Mouse (Mus musculus): ENCODE results near the gene A430033K04Rik. TPM values are rescaled to one million over a fixed set of nuclear protein-coding genes. Genes with fewer than 3 reads are reported as not detected.

The A430033K04Rik gene
- total RNA-seq (2021): 1 to 10 TPM; 4.1 to 4.3 TPM
- long read RNA-seq, experiment 1, partial matches to known transcripts: 0 of 3 reads
- long read RNA-seq, experiment 1, other reads (novel, unspliced or antisense): 0 of 3 reads
- long read RNA-seq, experiment 2, partial matches to known transcripts: 0 of 2 reads
- long read RNA-seq, experiment 2, other reads (novel, unspliced or antisense): 0 of 2 reads

DNA sequence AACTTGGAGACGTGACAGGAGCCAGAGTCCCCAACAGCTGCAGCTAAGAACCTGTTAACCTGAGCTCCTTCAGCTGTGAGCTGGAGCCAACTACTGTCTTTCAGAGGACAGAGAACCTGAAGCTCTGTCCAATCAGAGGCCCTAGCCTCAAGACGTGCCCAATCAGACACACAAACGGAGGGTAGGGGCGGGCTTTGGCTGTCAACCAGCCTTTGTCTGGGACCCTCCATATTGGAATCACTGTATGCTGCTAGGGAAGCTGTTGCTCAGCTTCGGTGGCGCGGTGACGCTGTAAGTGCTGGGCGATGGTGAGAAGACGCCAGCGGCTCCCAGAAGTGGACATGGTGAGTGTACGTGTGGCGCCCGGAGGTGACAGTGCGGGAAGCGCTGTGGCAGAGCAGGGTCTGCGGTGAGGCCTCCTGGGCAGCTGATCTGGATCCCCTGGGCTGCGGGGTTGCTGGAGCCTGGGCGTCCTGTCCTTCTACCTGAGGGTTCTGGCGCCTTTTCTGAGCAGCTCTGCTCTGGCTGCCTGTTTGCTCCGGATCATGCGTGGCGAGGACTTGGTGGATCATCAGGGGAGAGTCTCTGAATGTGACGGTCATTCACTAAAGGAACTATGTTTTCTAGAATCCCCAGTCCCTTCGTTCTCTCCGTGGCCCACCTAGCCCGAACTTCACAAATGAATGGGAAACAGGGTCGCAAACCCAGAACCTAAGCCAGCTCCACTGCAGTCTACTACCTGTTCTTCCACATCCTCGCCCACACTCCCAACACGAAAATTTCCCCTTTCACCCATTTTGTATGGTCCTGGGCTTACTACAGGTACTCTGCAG is at the start of gene A430033K04Rik:
A430033K04Rik (plus strand) TSS at position 215 of the 833 bp plus-strand sequence.
- intact Hi-C loops (cut with DNase I): no loop called here
- peak; percentile 91 to 95 for DNase-seq

DNA sequence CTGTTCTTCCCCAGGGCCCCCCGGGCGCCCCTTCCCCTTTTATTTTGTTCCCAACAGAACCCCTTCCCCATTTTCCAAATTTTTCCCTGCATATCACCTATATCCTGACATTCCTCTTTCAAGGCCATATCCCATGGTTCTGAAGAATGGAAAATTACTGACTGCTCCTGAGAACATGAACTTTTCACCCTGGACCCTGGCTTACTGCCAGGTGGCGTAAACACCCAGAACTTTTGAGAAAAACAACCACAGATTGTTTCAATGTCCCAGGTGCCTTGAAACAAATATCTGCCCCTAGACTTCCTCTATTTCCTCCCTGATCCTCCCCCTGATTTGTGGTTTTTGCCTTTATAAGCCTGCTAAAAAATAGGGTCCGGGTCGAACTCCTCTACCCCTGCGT is 35.3 kb upstream of the A430033K04Rik start:
- intact Hi-C loops (cut with DNase I): no loop called here
- DNase-seq: no peak

DNA sequence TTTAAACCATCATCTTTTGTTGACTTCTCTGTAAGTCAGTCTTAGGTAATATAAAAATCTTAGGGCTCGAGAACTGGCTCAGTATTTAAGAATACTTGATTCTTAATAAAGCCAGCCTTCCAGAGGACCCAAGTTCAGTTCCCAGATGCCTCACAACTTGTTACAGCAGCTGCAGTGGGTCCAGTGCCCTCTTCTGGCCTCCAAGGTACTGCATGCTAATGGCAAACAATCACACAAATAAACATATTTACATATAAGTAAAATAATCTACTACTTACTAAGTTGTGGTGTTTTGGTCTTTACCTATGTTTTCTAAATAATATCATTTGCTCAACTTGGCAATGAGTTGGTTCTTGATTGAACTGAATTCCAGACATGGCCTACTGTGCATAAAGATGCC is 4.3 kb upstream of the A430033K04Rik start:
- intact Hi-C loops (cut with DNase I): no loop called here
- no peak for DNase-seq

DNA sequence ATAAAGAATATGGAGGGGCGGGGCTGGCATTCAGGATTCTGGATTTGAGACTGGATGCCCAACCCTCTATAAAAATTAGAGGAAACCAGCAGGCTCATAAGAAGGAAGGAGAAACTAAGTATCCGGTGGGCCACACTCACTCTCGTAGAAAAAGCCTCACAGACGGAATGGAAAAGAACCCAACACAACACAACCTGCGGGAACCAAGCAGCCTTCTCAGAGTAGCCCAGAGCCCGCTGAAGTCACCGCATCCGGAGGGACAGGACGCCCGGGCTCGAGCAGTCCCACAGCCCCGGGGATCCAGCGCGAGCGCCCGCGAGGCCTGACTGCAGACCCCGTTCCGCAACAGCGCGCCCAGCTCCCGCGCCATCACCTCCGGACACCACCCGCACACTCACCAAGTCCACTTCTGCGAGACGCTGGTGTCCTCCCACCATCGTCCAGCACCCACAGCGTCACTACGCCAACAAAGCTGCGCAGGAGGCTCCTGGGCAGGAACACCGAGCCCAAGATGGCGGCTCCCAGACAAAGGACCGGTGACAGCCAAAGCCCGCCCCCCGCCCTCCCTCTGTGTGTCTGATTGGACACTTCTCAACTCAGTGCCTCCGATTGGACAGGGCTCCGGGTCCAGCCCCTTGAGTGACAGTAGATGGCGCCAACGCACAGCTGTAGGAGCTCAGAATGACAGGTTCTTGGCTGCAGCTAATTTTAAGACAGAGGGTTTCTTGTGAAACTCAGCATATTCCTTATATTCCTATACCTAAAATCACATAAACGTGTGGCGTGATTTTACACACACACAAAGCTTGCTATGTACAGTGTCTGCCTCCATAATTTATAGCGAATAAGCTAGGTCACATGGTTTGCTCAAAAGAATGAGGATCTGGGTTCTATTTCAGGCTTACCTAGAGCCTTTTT is 3.2 kb upstream of the A430033K04Rik start, which contains the start of gene Zfp68:
Zfp68 (minus strand) TSS at position 551 of the 918 bp plus-strand sequence.
- intact Hi-C loops (cut with DNase I): no loop called here

DNA sequence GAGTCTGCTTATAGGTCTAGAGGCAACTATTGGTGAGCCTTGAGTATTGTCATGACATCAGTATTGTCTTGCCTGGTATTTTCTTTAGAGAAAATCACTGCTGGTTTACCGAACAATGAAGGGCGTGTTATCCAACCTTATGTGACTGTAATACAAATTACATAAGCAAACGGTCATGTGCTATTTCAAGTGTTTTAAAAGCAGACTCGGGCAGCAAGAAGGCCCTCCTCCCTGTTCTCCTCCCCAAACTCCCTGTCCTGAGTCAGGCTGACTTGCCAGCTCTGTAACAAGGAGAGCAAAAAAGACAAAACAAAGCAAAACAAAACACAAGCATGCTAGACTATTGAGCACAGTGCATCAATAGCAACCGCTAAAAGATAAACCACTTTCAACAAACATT is 1.8 kb upstream of the A430033K04Rik start:
- intact Hi-C loops (cut with DNase I): no loop called here
- DNase-seq: no peak

More for the DNA sequence above, 3.2 kb upstream of the A430033K04Rik start, which contains the start of gene Zfp68:
- peak; percentile 90 to 93 for DNase-seq

DNA sequence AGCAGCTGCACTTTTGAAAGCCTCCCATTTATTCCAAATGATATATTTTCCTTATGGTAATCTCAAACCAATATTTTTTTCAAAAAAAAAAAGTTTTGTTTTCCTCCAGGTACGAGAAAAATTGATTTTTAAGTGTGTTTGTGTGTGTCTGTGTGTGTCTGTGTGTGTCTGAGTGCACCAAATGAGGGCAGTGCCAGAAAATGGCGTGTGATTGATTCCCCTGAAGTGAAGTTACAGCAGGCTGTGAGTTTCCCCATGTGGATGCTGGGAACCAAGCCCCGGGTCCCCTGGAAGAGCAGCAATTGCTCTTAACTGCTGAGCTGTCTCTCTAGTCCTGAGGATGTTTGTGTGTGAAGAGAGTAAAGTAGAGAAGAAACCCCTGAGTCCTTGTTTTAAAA is 818 bp downstream of the A430033K04Rik start:
- intact Hi-C loops (cut with DNase I): no loop called here
- DNase-seq: no peak

DNA sequence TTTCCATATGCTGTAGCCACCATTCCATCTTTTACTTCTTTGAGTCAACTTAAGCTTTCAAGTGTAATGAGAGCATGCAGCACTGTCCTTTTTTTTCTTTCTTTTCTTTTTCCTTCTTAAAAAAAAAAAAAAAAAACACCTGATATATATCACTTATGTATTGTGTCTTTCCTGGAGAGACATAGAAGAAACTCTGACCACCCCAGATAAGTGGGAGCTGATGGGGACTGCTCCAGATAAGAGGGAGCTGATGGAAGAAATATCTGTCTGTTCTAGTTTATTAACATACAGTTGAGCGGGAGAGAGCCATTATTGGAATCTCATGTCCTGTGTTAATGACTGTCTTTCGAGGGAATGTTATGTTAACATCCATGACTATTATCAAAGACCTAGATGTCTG is 13.8 kb downstream of the A430033K04Rik start:
- no peak for DNase-seq
- intact Hi-C loops (cut with DNase I): no loop called here

DNA sequence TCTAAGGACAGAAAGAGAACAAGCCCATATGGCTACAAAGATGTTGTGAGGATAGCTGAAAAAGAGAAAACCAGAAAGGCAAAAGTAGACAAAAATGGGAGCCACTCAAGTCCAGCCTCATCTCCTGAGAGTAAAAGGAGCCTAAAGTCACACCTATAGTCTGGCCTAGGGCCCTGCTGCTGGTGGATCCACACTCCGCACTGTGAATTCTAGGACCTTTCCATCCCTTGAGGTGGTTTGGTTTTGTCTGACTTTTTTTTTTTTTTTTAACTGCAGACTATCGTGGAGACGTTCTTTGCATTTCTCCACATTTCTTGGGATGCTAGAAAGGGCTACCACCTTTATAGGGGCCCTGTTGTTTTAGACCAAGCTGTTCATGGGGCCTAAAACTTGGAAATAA is 18.4 kb downstream of the A430033K04Rik start:
- no peak for DNase-seq
- intact Hi-C loops (cut with DNase I): no loop called here

DNA sequence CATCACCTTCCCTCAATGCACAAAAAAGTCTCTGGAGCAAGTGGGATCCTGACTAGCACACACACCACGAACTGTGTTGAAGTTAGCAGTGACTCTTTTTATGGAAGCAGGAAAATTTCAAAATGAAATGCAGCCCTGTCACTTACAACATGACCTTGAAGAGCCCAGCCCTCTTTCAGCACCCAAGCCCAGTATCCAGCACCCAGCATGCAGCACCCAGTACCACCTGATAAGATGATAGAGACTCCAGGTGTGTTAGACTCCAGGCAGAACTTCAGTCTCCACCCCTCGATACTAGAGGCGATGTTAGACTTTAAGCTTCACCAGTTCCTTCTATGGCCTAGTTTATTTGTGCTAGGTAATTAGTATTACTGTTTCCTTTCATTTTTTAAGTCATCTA is 19.1 kb downstream of the A430033K04Rik start:
- intact Hi-C loops (cut with DNase I): no loop called here

DNA sequence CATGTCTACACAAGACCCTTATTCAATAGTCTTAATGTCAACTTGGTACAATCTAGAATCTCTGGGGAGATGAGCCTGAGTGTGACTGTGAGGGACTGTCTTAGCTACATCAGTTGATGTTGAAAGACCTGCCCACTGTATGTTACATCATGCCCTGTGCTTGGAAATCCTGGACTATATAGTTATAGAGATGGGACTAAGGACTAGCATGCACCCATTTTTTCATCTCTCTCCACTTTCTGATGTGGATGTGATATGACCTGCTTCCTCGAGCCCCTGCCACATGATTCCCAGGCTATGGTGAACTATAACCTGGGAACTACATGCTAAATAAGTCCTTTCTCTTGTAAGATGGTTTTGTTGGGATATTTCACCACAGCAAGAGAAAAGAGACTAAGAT is 30.3 kb downstream of the A430033K04Rik start:
- DNase-seq: no peak
- intact Hi-C loops (cut with DNase I): no loop called here

More for the DNA sequence above, 19.1 kb downstream of the A430033K04Rik start:
- no peak for DNase-seq

DNA sequence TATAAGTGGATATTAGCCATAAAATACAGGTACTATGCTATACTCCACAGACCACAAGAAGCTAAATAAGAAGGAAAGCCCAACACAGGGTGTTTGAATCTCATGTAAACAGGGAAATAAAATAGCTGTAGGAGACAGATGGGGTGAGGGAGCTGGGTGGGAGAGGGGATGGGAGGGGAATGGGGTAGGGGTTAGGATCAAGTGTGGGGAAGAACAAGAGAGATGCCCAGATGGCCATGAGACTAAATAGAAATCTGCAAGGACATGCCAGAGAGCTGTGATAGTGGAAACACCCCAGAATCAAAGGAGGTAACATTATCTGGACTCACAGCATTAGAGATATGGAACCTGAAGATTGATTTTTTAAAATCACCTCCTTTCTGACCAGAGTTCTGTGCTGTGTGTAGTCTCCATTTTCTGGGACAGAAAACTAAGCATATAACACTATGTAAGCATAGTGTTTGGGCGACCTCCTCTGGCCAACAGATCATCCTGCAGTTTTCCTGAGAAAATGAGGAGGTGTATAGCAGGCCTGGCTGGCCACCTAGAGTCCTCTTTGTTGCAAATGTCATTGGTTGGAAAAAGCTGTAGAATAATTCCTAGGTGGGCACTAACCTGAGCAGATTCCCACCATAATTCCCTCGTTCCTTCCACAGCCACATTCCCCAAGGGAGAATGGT is 34.0 kb downstream of the A430033K04Rik start:
- intact Hi-C loops (cut with DNase I): no loop called here
- peak; percentile 53 to 61 for DNase-seq

DNA sequence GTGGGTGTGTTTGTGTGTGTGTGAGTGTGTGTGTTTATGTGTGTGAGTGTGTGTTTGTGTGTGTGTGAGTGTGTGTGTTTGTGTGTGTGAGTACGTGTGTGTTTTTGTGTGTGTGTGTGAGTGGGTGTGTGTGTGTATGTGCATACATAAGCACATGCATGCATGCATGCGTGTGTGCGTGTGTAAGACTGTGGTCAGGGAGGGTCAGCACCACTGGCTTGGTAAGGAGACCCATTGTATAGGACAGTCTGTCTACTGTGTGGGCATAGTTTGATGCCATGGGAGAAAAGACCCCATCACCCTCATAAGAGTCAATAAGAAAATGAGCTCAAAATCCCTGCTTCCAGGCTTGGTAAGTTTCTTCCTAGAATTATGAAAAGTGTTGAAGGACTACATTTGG is 34.7 kb downstream of the A430033K04Rik start:
- DNase-seq: no peak
- intact Hi-C loops (cut with DNase I): no loop called here

DNA sequence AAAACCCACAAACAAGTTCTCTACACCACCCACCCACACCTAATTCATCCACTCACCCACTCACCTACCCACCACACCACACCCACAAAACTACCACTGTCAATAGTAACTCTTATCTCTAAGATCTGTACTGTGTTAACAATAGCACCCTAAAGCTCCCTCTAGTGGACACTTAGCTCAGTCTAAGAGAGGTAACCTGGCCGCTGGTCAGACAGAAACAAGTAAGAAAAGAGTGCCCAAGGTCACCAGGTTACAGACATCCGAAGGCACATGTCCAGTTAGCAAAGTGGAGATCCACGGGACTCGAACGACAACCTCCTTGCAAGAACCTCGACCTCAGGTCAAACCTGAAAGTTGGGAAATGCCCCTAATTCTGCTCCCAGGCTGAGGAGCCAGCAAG is 35.2 kb downstream of the A430033K04Rik start:
- peak; percentile 2 to 25 for DNase-seq

DNA sequence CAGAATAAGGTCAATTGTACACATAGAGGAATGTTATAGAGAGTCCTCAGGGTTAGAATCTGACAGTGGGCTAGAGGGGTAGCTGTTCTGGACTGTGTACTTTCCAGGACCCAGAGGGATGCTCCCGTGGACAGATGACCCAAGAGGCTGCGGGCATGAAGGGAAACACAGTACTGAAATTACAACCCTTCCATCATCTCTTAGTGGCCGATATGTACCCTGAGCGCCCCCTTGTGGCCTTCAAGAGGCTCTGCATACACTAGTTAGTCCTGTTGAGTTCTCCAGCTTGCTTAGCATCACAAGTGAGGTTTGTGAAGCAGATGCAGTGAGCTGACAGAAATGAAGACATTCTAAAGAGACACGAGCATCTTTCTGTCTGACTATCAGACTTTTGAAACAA is 36.3 kb downstream of the A430033K04Rik start:
- peak; percentile 36 to 48 for DNase-seq
- intact Hi-C loops (cut with DNase I): no loop called here

More for the DNA sequence above, 35.2 kb downstream of the A430033K04Rik start:
- intact Hi-C loops (cut with DNase I): no loop called here

DNA sequence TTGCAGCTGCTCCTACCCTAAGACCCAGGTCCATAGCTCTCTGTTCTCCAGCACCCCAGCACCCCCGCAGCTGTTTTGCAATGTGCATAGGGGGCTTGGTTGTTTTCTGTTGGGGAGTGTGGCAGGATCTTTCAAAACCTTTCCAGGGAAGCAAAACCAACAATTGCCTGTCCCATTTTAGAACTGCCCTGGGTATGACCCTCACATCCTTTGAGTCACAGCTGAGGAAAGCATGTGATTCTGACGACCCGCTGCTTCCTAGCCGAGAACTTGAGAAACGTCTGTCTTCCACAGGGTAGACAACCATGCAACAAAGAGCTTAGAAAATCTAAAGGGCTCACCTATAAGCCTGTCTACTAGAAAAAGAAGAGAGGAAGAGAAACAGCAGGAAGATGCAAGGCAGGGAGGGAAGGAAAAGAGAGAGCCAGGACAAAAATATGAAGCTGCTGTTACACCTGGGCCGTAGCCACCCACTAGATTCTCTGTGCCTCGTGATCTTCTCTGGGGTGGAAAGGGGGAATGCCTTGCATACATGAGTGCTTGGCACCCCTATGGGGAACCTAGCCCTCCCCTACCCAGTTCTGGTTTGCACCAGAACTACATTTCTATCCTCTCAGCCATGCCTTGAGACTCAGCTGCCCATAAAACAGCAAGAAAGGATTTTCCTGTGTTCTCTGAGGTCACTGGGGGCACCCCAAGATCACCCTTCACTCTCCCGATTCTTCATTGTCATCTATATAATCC is 60.5 kb downstream of the A430033K04Rik start:
- no peak for DNase-seq
- intact Hi-C loops (cut with DNase I): no loop called here

DNA sequence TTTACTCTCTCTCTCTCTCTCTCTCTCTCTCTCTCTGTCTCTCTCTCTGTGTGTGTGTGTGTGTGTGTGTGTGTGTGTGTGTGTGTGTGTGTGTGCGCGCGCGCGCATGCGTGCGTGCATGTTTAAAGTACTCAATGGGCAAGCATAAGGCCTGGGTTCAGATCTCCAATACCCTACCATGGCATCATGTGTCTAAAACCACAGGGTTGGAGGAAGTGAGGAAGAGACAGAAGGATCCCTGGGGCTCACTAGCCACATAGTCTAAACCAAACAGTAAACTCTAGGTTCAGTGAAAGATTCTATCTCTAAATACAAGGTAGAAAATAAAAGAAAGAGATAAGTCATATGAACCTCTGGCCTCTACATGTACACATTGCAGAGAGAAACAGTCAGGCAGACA is 61.2 kb downstream of the A430033K04Rik start:
- no peak for DNase-seq
- intact Hi-C loops (cut with DNase I): no loop called here

DNA sequence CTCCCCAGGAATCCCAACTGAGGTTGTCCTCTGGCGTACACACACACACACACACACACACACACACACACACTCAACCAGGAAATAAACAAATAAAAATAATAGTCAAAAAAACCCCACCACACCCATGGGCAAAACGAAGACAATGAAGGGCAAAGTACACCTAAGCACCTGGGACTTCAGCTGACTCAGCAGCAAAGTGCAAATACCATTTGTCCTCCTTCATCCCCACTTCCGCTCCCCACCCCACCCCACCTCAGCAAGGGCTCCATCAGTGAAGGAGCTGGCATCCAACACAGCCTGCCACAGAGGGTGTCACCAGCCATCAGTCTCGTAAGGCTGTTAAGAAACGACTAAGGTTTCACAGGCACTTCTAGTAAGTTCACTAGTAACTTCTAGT is 64.8 kb downstream of the A430033K04Rik start:
- intact Hi-C loops (cut with DNase I): no loop called here
- no peak for DNase-seq

DNA sequence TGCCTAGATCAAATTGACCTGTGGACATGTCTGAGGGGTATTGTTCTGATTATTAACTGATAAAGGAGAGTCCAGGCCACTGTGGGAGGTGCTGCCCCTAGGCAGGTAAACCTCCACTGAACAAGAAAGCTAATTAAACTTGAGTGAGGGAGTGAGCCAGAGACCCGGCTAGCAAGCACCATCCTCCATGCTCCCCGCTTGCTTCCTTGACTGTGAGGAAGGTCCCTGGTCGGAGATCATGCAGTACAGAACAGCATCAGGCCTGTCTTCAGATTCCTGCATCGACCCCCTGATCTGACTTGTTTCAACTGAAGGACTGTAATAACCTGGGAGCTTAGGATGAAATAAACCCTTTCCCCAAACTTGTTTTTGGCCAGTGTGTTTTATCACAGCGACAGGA is 66.6 kb downstream of the A430033K04Rik start:
- intact Hi-C loops (cut with DNase I): no loop called here
- no peak for DNase-seq

DNA sequence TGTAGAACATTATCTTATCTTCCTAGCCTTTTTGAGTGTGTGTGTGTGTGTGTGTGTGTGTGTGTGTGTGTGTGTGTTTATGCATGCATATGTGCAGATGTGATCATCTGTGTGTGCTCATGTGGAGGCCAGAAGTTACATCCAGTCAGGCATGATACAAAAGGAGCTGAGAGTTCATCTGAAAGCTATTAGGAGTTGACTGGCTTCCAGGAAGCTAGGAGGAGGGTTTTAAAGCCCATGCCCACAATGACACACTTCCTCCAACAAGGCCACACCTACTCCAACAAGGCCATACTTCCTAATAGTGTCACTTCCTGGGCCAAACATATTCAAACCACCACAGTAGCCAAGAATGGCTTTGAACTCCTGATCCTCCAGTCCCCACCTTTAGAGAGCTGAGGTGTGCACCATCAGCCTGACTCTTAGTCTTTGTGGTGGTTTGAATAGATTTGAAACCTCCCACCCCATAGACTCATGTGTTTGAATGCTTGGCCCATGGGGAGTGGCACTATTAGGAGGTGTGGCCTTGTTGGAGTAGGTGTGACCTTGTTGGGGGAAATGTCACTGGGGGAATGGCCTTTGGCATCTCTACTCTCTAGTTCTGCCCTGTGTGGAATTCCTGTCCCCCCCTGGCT is 70.4 kb downstream of the A430033K04Rik start:
- DNase-seq: no peak
- intact Hi-C loops (cut with DNase I): no loop called here

Data from heart, postnatal 14 days (tissue).